Mouse (Mus musculus) neutrophil, adult 5-6 weeks (primary cell): ENCODE data around the gene Tdpoz5. TPM values are rescaled to one million over a fixed set of nuclear protein-coding genes. Genes with fewer than 3 reads are reported as not detected.
"Not testable (repeated sequence)": the region's sequence is repeated elsewhere in the genome, so short reads cannot be mapped to it uniquely, and the experiment has no call there.

ENCODE experiments used
- ATAC-seq: fragments of 151-379, 151-347 bp; 2 replicates; pipeline ENCODE4 v1.8.0; 2017; ENCODE audit warnings: mild to moderate bottlenecking, moderate TSS enrichment; ENCODE audit not compliant: insufficient number of reproducible peaks, poor library complexity, low FRiP score, severe bottlenecking; ENCODE audit errors: extremely low read depth
- total RNA-seq: library from RNA; stranded (forward); fragments of 200-1000 nt; gene quantifications from 2 replicates; pipeline ENCODE4 v1.2.3, GENCODE M21; 2017

The Tdpoz5 gene
- total RNA-seq = not detected in 2 replicates

- ATAC-seq = not testable (repeated sequence)
These were observed at the start of gene Tdpoz5 for GRCm38 (mm10) chr3:93961214-93961613. Tdpoz5 (minus strand) TSS chr3:93961314.

- ATAC-seq = not testable (repeated sequence)
These were observed 7.8 kb upstream of the Tdpoz5 start for GRCm38 (mm10) chr3:93968938-93969337.

GRCm38 (mm10) chr3:93943443-93943842, 17.7 kb downstream of the Tdpoz5 start, which contains the start of gene Gm9117:
Gm9117 (minus strand) TSS chr3:93943543.
- not testable (repeated sequence) for ATAC-seq

DNA sequence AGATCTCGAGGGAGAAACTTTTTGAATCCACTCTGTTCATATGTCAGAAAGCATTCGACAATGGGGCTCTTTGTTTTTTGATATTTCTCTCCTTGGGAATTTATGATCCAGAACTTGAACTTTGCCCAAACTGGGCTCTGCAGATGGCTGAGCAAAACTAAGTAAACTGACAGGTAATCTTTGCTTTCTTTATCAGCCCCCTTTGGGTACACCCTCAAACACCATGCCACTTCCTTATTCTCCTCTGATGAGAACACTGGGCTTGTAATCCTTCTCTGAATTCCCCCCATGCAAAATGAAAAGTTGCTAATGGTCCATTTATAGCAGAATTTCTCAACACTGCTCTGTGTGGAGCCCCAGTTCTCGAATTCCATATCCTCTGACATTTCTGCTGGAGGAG, 22.7 kb downstream of the Tdpoz5 start:
- ATAC-seq = not testable (repeated sequence)

Other genes starting within 250 kb of the Tdpoz5 start
- not detected in 2 replicates for gene Gm5773, start 188.3 kb downstream of the Tdpoz5 start, total RNA-seq
- gene Tdpoz4, start 164.9 kb downstream of the Tdpoz5 start, total RNA-seq = not detected in 2 replicates
- gene Tdpoz3, start 135.3 kb downstream of the Tdpoz5 start, total RNA-seq = not detected in 2 replicates
- 0.37 TPM in 1 of 2 replicates, not detected in the other for gene Gm9117, start 17.8 kb downstream of the Tdpoz5 start, total RNA-seq
- not detected in 2 replicates for gene Gm9125, start 93.6 kb upstream of the Tdpoz5 start, total RNA-seq
- gene Gm10697, start 111.3 kb upstream of the Tdpoz5 start, total RNA-seq = not detected in 2 replicates
- gene Gm10696, start 216.9 kb upstream of the Tdpoz5 start, total RNA-seq = not detected in 2 replicates
- gene Gm5286, start 235.4 kb upstream of the Tdpoz5 start, total RNA-seq = not detected in 2 replicates